Mouse (Mus musculus) CD4-positive, CD25-positive, alpha-beta regulatory T cell, adult 2 months (primary cell): ENCODE results near the gene Mta3.

Source experiments
- DNase-seq: peaks from one replicate; pipeline ENCODE4 v3.0.0-alpha.2; 2012; ENCODE audit warnings: low read depth, low spot score

The Mta3 gene

GRCm38 (mm10) chr17:83810285-83810684 lies 104.3 kb downstream of the Mta3 start:
- no peak for DNase-seq

- DNase-seq: no peak
Observed at GRCm38 (mm10) chr17:83812200-83812944, 106.4 kb downstream of the Mta3 start.

- DNase-seq: no peak
Observed at GRCm38 (mm10) chr17:83813050-83813449, 107.1 kb downstream of the Mta3 start.

GRCm38 (mm10) chr17:83816996-83817395 lies 111.0 kb downstream of the Mta3 start:
- no peak for DNase-seq

- no peak for DNase-seq
Observed at GRCm38 (mm10) chr17:83819503-83819902, 113.5 kb downstream of the Mta3 start.

- DNase-seq: no peak
Observed at GRCm38 (mm10) chr17:83820701-83821100, 114.7 kb downstream of the Mta3 start.

- no peak for DNase-seq
Observed at GRCm38 (mm10) chr17:83821876-83822275, 115.9 kb downstream of the Mta3 start.

GRCm38 (mm10) chr17:83823835-83824234 lies 117.9 kb downstream of the Mta3 start:
- DNase-seq: peak; percentile 15

GRCm38 (mm10) chr17:83829356-83829755 lies 123.4 kb downstream of the Mta3 start:
- DNase-seq: no peak

- DNase-seq: no peak
Observed at GRCm38 (mm10) chr17:83830616-83831292, 124.8 kb downstream of the Mta3 start.

- no peak for DNase-seq
Observed at GRCm38 (mm10) chr17:83834120-83834519, 128.2 kb downstream of the Mta3 start.

GRCm38 (mm10) chr17:83836048-83836447 lies 130.1 kb downstream of the Mta3 start:
- DNase-seq: no peak

- no peak for DNase-seq
Observed at GRCm38 (mm10) chr17:83837659-83838190, 131.8 kb downstream of the Mta3 start.

GRCm38 (mm10) chr17:83839132-83839531 lies 133.2 kb downstream of the Mta3 start:
- no peak for DNase-seq

GRCm38 (mm10) chr17:83841011-83841410 lies 135.0 kb downstream of the Mta3 start:
- no peak for DNase-seq

GRCm38 (mm10) chr17:83843780-83844179 lies 137.8 kb downstream of the Mta3 start:
- no peak for DNase-seq

- DNase-seq: no peak
Observed at GRCm38 (mm10) chr17:83845538-83845937, 139.6 kb downstream of the Mta3 start.

GRCm38 (mm10) chr17:83846301-83847021 lies 140.5 kb downstream of the Mta3 start:
- DNase-seq: peak; percentile 15

- DNase-seq: no peak
Observed at GRCm38 (mm10) chr17:83847100-83847499, 141.1 kb downstream of the Mta3 start.

GRCm38 (mm10) chr17:83847815-83848214 lies 141.9 kb downstream of the Mta3 start, which contains the start of gene Haao:
TSS of gene Haao (minus strand) at chr17:83847963.
- peak; percentile 32 for DNase-seq

- DNase-seq: peak; percentile 37
Observed at GRCm38 (mm10) chr17:83848482-83848881, 142.5 kb downstream of the Mta3 start.

- no peak for DNase-seq
Observed at GRCm38 (mm10) chr17:83849081-83849675, 143.2 kb downstream of the Mta3 start.
